Comparison of ENCODE assay signal across 9 mouse cellular contexts in the genomic region with DNA sequence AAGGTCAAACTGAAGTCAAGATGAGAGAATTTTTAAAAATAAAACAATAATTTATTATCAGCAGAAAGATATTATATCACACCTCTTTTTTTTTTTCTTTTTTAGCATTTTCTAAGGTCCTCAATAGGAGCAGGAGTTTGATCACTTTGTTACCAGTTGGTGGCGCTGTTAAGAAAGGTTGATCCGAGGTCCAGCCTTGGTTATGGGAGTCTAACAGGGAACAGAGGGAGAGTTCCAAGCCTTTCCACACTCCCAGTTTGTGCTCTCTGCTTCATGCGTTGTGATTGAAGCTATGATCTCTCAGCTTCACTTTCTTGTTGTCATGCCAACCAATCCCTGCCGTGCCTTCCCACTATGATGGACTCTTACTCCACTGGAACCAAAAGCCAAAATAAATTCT.
A peak's percentile ranks its signal among the peaks of the same experiment; 100 is the strongest.
DNase-seq lines count a peak whose midpoint lies in the region; TF ChIP-seq lines count a peak whose summit lies in the region.
"Had no signal": no experiment of that assay in that cellular context is flagged by ENCODE, and none has a peak within 500 bp of the region (broad histone marks: within the 10 kb centered on the region; RNA-seq: fewer than 3 reads in every experiment).

No protein-coding gene starts in this region.

- H3K27ac ChIP-seq in heart, embryonic 10.5 days, result no peak overlapping the region
- H3K27ac ChIP-seq in MEL (ENCODE audit: control insufficient read depth, low read depth, low read length), result no peak overlapping the region
- H3K27ac ChIP-seq in cerebellum, adult 2 months (ENCODE audit: insufficient read depth, low read length), result no peak overlapping the region

- WGBS in heart, embryonic 10.5 days, result 49% methylated on average over 4 of the region's 4 CpGs
- 28% methylated on average over 4 of the region's 4 CpGs for WGBS in cerebellum, adult 2 months

- no peaks in the 10 kb centered on the region for H3K79me2 ChIP-seq in MEL (ENCODE audit: control insufficient read depth, insufficient read depth, low read length, poor library complexity)

- TF ChIP-seq RAD21 in MEL (IDR thresholded peaks at IDR 0.05; ENCODE audit: low read depth, low read length), result peak; percentile 77

- H3K4me1 ChIP-seq in heart, embryonic 10.5 days, result no peaks in the 10 kb centered on the region
- H3K4me1 ChIP-seq in MEL (ENCODE audit: control insufficient read depth in 1 of 2, insufficient read depth in 2 of 2, low read length in 2 of 2), result peaks cover 0 to 2% of the 10 kb centered on the region in 2 experiments; a peak in 1 of 4 replicates
- H3K4me1 ChIP-seq in cerebellum, adult 2 months (ENCODE audit: control insufficient read depth, insufficient read depth, low read length), result no peaks in the 10 kb centered on the region

- peak; percentile 30 for DNase-seq in heart, adult 8-10 months (ENCODE audit: low spot score)
- DNase-seq in heart, embryonic 10.5 days (ENCODE audit: low spot score), result no peak
- DNase-seq in A20 (ENCODE audit: low read depth, low spot score) (peak; percentile 49), MEL (ENCODE audit: low read depth, low spot score) (peak; percentile 66)
- peak; percentile 39 for DNase-seq in lung, postnatal 14 days
- no peak for DNase-seq in cerebellum, adult 2 months
- no peak for DNase-seq in testis, postnatal 10 days (ENCODE audit: low spot score)
- DNase-seq in layer of hippocampus, postnatal 10 days (ENCODE audit: low spot score in 2 of 2), result no peak
- DNase-seq: adrenal gland, postnatal 36 days had no signal

- peak; percentile 28 to 73 (median 60); a peak in 5 of 6 replicates for TF ChIP-seq CTCF in MEL (IDR thresholded peaks at IDR 0.05 in 2 of 3, conservative IDR thresholded peaks at IDR 0.05 in 1 of 3; ENCODE audit: control insufficient read depth in 1 of 3, insufficient read depth in 1 of 3, low read depth in 2 of 3, low read length in 3 of 3, poor library complexity in 1 of 3, severe bottlenecking in 1 of 3)
- TF ChIP-seq CTCF in cerebellum, adult 2 months (IDR thresholded peaks at IDR 0.05; ENCODE audit: borderline replicate concordance, insufficient read depth, low read depth, low read length), result no peak

- no peak overlapping the region for H3K9ac ChIP-seq in MEL (ENCODE audit: control insufficient read depth, low read depth, low read length, poor library complexity, severe bottlenecking)

- no peak for TF ChIP-seq POLR2A in MEL (IDR thresholded peaks at IDR 0.05; ENCODE audit: control insufficient read depth in 1 of 2, insufficient read depth in 1 of 2, low read depth in 1 of 2, low read length in 2 of 2, poor library complexity in 1 of 2)
- no peak for TF ChIP-seq POLR2A in cerebellum, adult 2 months (IDR thresholded peaks at IDR 0.05; ENCODE audit: borderline replicate concordance, insufficient read depth, low read length)

- H3K9me3 ChIP-seq in heart, embryonic 10.5 days, result no peaks in the 10 kb centered on the region
- no peaks in the 10 kb centered on the region for H3K9me3 ChIP-seq in MEL (replicated peaks; ENCODE audit: insufficient read depth, low read length)

- no peak overlapping the region for H3K4me3 ChIP-seq in heart, embryonic 10.5 days
- no peak overlapping the region for H3K4me3 ChIP-seq in MEL (ENCODE audit: control insufficient read depth in 1 of 2, insufficient read depth in 1 of 2, low read depth in 2 of 2, low read length in 2 of 2)
- H3K4me3 ChIP-seq in cerebellum, adult 2 months (replicated peaks; ENCODE audit: insufficient read depth, low read depth, low read length), result no peak overlapping the region

- no peaks in the 10 kb centered on the region for H3K27me3 ChIP-seq in heart, embryonic 10.5 days (ENCODE audit: insufficient read depth, poor library complexity, severe bottlenecking)
- H3K27me3 ChIP-seq in MEL (ENCODE audit: control insufficient read depth in 1 of 2, insufficient read depth in 2 of 2, low read length in 2 of 2), result no peaks in the 10 kb centered on the region
- H3K27me3 ChIP-seq in cerebellum, adult 2 months (ENCODE audit: control insufficient read depth, insufficient read depth, low read length), result no peaks in the 10 kb centered on the region

- no peak for TF ChIP-seq EP300 in MEL (IDR thresholded peaks at IDR 0.05; ENCODE audit: low read depth in 1 of 2, low read length in 2 of 2)

- no peaks in the 10 kb centered on the region for H3K36me3 ChIP-seq in heart, embryonic 10.5 days
- H3K36me3 ChIP-seq in MEL (ENCODE audit: control insufficient read depth in 1 of 2, insufficient read depth in 2 of 2, low read length in 2 of 2), result no peaks in the 10 kb centered on the region

TF ChIP-seq in MEL, 35 proteins besides CTCF, POLR2A, EP300 and RAD21:
- TF ChIP-seq GABPA (IDR thresholded peaks at IDR 0.05; ENCODE audit: low read depth, low read length) (no peak), NRF1 (IDR thresholded peaks at IDR 0.05; ENCODE audit: insufficient read depth, low read depth, low read length, poor library complexity, severe bottlenecking) (no peak), MEF2A (IDR thresholded peaks at IDR 0.05; ENCODE audit: extremely low read depth, insufficient replicate concordance, low read depth, low read length, poor library complexity, severe bottlenecking) (no peak), E2F4 (IDR thresholded peaks at IDR 0.05; ENCODE audit: borderline replicate concordance, low read depth, low read length) (no peak), MAX (IDR thresholded peaks at IDR 0.05; ENCODE audit: low read length) (no peak), BHLHE40 (IDR thresholded peaks at IDR 0.05; ENCODE audit: borderline replicate concordance, low read depth, low read length) (no peak), MYB (IDR thresholded peaks at IDR 0.05; ENCODE audit: low read depth, low read length) (no peak), POLR2AphosphoS5 (IDR thresholded peaks at IDR 0.05; ENCODE audit: borderline replicate concordance, low read depth, low read length) (no peak), NELFE (IDR thresholded peaks at IDR 0.05; ENCODE audit: low read depth, low read length) (no peak), UBTF (IDR thresholded peaks at IDR 0.05; ENCODE audit: borderline replicate concordance, insufficient read depth, low read depth, low read length) (no peak), ZNF384 (IDR thresholded peaks at IDR 0.05; ENCODE audit: low read depth, low read length) (peak; percentile 77), HCFC1 (IDR thresholded peaks at IDR 0.05; ENCODE audit: low read depth, low read length) (no peak), POLR2AphosphoS2 (IDR thresholded peaks at IDR 0.05; ENCODE audit: low read length) (no peak), JUND (IDR thresholded peaks at IDR 0.05; ENCODE audit: low read depth, low read length) (no peak), ZC3H11A (IDR thresholded peaks at IDR 0.05; ENCODE audit: low read depth, low read length) (peak; percentile 82), MAZ (IDR thresholded peaks at IDR 0.05; ENCODE audit: low read depth, low read length) (no peak), MAFK (IDR thresholded peaks at IDR 0.05; ENCODE audit: borderline replicate concordance, low read depth, low read length) (no peak), SMC3 (IDR thresholded peaks at IDR 0.05; ENCODE audit: low read depth, low read length) (peak; percentile 83)

Comparison
In these comparisons a context has a peak if more than half of its experiments do, and no peak if none do; other contexts are left out.
1. DNase-seq: peak in heart, adult 8-10 months (single experiment), A20 (single experiment), MEL (single experiment) and lung, postnatal 14 days (single experiment); none in heart, embryonic 10.5 days (single experiment), cerebellum, adult 2 months (0 of 2), testis, postnatal 10 days (single experiment) and layer of hippocampus, postnatal 10 days (0 of 2).